Mouse (Mus musculus) neural tube, embryonic 13.5 days (tissue): ENCODE results near the gene Fam234b. TPM values are rescaled to one million over a fixed set of nuclear protein-coding genes. Genes with fewer than 3 reads are reported as not detected.

Source experiments
- ATAC-seq: fragments of 200-750 bp; cut with Nextera tagmentation; 2 replicates; pipeline ENCODE4 v1.8.0; 2017; ENCODE audit warnings: low read depth, mild to moderate bottlenecking, moderate TSS enrichment, moderate library complexity
- H3K27ac ChIP-seq: fragments of 300-500 bp; sonication (generic); replicated peaks from 2 replicates; pipeline ENCODE4 v1.5.1; 2015; ENCODE audit warnings: moderate library complexity, mild to moderate bottlenecking, inconsistent platforms
- H3K27me3 ChIP-seq: fragments of 300-500 bp; sonication (generic); 2 replicates; pipeline ENCODE4 v1.6.1; 2015; ENCODE audit warnings: mild to moderate bottlenecking, inconsistent platforms
- H3K36me3 ChIP-seq: fragments of 300-500 bp; sonication (generic); 2 replicates; pipeline ENCODE4 v1.6.1; 2015; ENCODE audit warnings: mild to moderate bottlenecking, inconsistent platforms
- H3K4me1 ChIP-seq: fragments of 300-500 bp; sonication (generic); replicated peaks from 2 replicates; pipeline ENCODE4 v1.6.1; 2015; ENCODE audit warnings: inconsistent platforms
- H3K4me2 ChIP-seq: fragments of 300-500 bp; sonication (generic); 2 replicates; pipeline ENCODE4 v1.6.1; 2015; ENCODE audit warnings: inconsistent platforms, mild to moderate bottlenecking, moderate library complexity
- H3K4me3 ChIP-seq: fragments of 300-500 bp; sonication (generic); 2 replicates; pipeline ENCODE4 v1.5.1; 2015; ENCODE audit warnings: mild to moderate bottlenecking, inconsistent platforms
- H3K9ac ChIP-seq: fragments of 300-500 bp; sonication (generic); 2 replicates; pipeline ENCODE4 v1.6.1; 2015; ENCODE audit warnings: moderate library complexity, mild to moderate bottlenecking, inconsistent platforms
- H3K9me3 ChIP-seq: fragments of 300-500 bp; sonication (generic); 2 replicates; pipeline ENCODE4 v1.6.1; 2016; ENCODE audit warnings: inconsistent platforms
- WGBS: fragments of 180-500 bp; shearing (Covaris S2); methylation state at CpG from one replicate; pipeline ENCODE4 v1.1.7; 2015; 5-methylcytosine and 5-hydroxymethylcytosine counted together
- polyA plus RNA-seq: library from polyadenylated mRNA; unstranded; fragments of >200 nt; fragmentation: Nextera tagmentation; extraction: Ambion mirVana; gene quantifications from 2 replicates; pipeline ENCODE4 v1.2.1, GENCODE M21; 2015

The Fam234b gene
- polyA plus RNA-seq, 1 experiment from 2014 or later = 82.9 TPM

GRCm38 (mm10) chr6:135254153-135254552, 56.4 kb downstream of the Fam234b start, which contains the start of gene Gsg1:
Gene Gsg1 (minus strand): TSS chr6:135254351.
- Histone ChIP-seq H3K4me3 (no peak within 1 kb of the TSS), H3K27ac (no peak within 1 kb of the TSS), H3K9me3 (peaks cover 5% of the 10 kb centered on the region; the same call in 1 of the 2 replicates), H3K36me3 (no peaks in the 10 kb centered on the region), H3K27me3 (no peaks in the 10 kb centered on the region), H3K4me2 (no peak within 1 kb of the TSS), H3K9ac (no peak within 1 kb of the TSS), H3K4me1 (peaks cover 32% of the 10 kb centered on the region)
- ATAC-seq = no peak
- WGBS = 79% methylated on average over 7 of the region's 7 CpGs

- no peak overlapping the region for H3K4me3 ChIP-seq
- 94% methylated on average over 6 of the region's 6 CpGs for WGBS
- no peaks in the 10 kb centered on the region for H3K36me3 ChIP-seq
- peaks cover 5% of the 10 kb centered on the region; the same call in 1 of the 2 replicates for H3K9me3 ChIP-seq
- no peak overlapping the region for H3K4me2 ChIP-seq
- no peak for ATAC-seq
- no peaks in the 10 kb centered on the region for H3K27me3 ChIP-seq
- H3K27ac ChIP-seq = no peak overlapping the region
- H3K4me1 ChIP-seq = no peaks in the 10 kb centered on the region
- H3K9ac ChIP-seq = no peak overlapping the region
Measured at GRCm38 (mm10) chr6:135260435-135260834, 62.7 kb downstream of the Fam234b start.

- Histone ChIP-seq H3K4me1 (no peaks in the 10 kb centered on the region), H3K36me3 (no peaks in the 10 kb centered on the region), H3K4me2 (no peak overlapping the region), H3K27ac (no peak overlapping the region), H3K27me3 (no peaks in the 10 kb centered on the region), H3K4me3 (no peak overlapping the region), H3K9me3 (peaks cover 5% of the 10 kb centered on the region; the same call in 1 of the 2 replicates), H3K9ac (no peak overlapping the region)
- ATAC-seq = no peak
- 88% methylated on average over 9 of the region's 9 CpGs for WGBS
Measured at GRCm38 (mm10) chr6:135261124-135261523, 63.3 kb downstream of the Fam234b start.

GRCm38 (mm10) chr6:135262565-135262964, 64.8 kb downstream of the Fam234b start:
- 79% methylated on average over 2 of the region's 2 CpGs for WGBS
- no peaks in the 10 kb centered on the region for H3K4me1 ChIP-seq
- no peak overlapping the region for H3K27ac ChIP-seq
- H3K4me2 ChIP-seq = no peak overlapping the region
- no peak overlapping the region for H3K4me3 ChIP-seq
- no peak overlapping the region for H3K9ac ChIP-seq
- H3K36me3 ChIP-seq = no peaks in the 10 kb centered on the region
- no peaks in the 10 kb centered on the region for H3K9me3 ChIP-seq
- H3K27me3 ChIP-seq = no peaks in the 10 kb centered on the region
- no peak for ATAC-seq

GRCm38 (mm10) chr6:135264136-135264535, 66.4 kb downstream of the Fam234b start:
- H3K9me3 ChIP-seq = no peaks in the 10 kb centered on the region
- ATAC-seq = no peak
- no peaks in the 10 kb centered on the region for H3K36me3 ChIP-seq
- H3K4me3 ChIP-seq = no peak overlapping the region
- no peak overlapping the region for H3K27ac ChIP-seq
- no peak overlapping the region for H3K4me2 ChIP-seq
- 96% methylated on average over 6 of the region's 6 CpGs for WGBS
- H3K9ac ChIP-seq = no peak overlapping the region
- no peaks in the 10 kb centered on the region for H3K4me1 ChIP-seq
- no peaks in the 10 kb centered on the region for H3K27me3 ChIP-seq

- H3K9me3 ChIP-seq = no peaks in the 10 kb centered on the region
- no peaks in the 10 kb centered on the region for H3K36me3 ChIP-seq
- no peaks in the 10 kb centered on the region for H3K4me1 ChIP-seq
- H3K27ac ChIP-seq = no peak overlapping the region
- H3K27me3 ChIP-seq = no peaks in the 10 kb centered on the region
- no peak overlapping the region for H3K4me2 ChIP-seq
- WGBS = 97% methylated on average over 1 of the region's 1 CpGs
- H3K4me3 ChIP-seq = no peak overlapping the region
- no peak for ATAC-seq
- no peak overlapping the region for H3K9ac ChIP-seq
Measured at GRCm38 (mm10) chr6:135266056-135266455, 68.3 kb downstream of the Fam234b start.

- Histone ChIP-seq H3K36me3 (no peaks in the 10 kb centered on the region), H3K4me2 (no peak overlapping the region), H3K4me1 (peaks cover 9% of the 10 kb centered on the region), H3K4me3 (no peak overlapping the region), H3K27me3 (no peaks in the 10 kb centered on the region), H3K27ac (no peak overlapping the region), H3K9ac (no peak overlapping the region), H3K9me3 (no peaks in the 10 kb centered on the region)
- WGBS = 81% methylated on average over 3 of the region's 3 CpGs
- ATAC-seq = no peak
Measured at GRCm38 (mm10) chr6:135267221-135267620, 69.4 kb downstream of the Fam234b start.

GRCm38 (mm10) chr6:135268392-135268791, 70.6 kb downstream of the Fam234b start:
- no peak overlapping the region for H3K4me3 ChIP-seq
- no peaks in the 10 kb centered on the region for H3K36me3 ChIP-seq
- H3K4me2 ChIP-seq = no peak overlapping the region
- no peaks in the 10 kb centered on the region for H3K9me3 ChIP-seq
- peaks cover 9% of the 10 kb centered on the region for H3K4me1 ChIP-seq
- H3K9ac ChIP-seq = no peak overlapping the region
- no peak overlapping the region for H3K27ac ChIP-seq
- no peaks in the 10 kb centered on the region for H3K27me3 ChIP-seq
- ATAC-seq = no peak

GRCm38 (mm10) chr6:135269626-135270025, 71.8 kb downstream of the Fam234b start:
- no peak overlapping the region for H3K4me3 ChIP-seq
- peaks cover 9% of the 10 kb centered on the region for H3K4me1 ChIP-seq
- no peak overlapping the region for H3K27ac ChIP-seq
- 48% methylated on average over 6 of the region's 6 CpGs for WGBS
- H3K9me3 ChIP-seq = no peaks in the 10 kb centered on the region
- H3K36me3 ChIP-seq = no peaks in the 10 kb centered on the region
- no peak for ATAC-seq
- no peaks in the 10 kb centered on the region; the same call in 1 of the 2 replicates for H3K27me3 ChIP-seq
- no peak overlapping the region for H3K4me2 ChIP-seq
- H3K9ac ChIP-seq = no peak overlapping the region

GRCm38 (mm10) chr6:135271761-135272160, 74.0 kb downstream of the Fam234b start:
- no peak for ATAC-seq
- Histone ChIP-seq H3K27me3 (no peaks in the 10 kb centered on the region; the same call in 1 of the 2 replicates), H3K4me2 (no peak overlapping the region), H3K27ac (no peak overlapping the region), H3K4me3 (no peak overlapping the region), H3K36me3 (no peaks in the 10 kb centered on the region), H3K9me3 (no peaks in the 10 kb centered on the region), H3K9ac (no peak overlapping the region), H3K4me1 (peaks cover 9% of the 10 kb centered on the region)
- WGBS = 51% methylated on average over 2 of the region's 2 CpGs

GRCm38 (mm10) chr6:135273066-135273465, 75.3 kb downstream of the Fam234b start:
- H3K9me3 ChIP-seq = no peaks in the 10 kb centered on the region
- no peak overlapping the region for H3K4me2 ChIP-seq
- no peak overlapping the region for H3K27ac ChIP-seq
- H3K4me3 ChIP-seq = no peak overlapping the region
- H3K36me3 ChIP-seq = no peaks in the 10 kb centered on the region
- no peak overlapping the region for H3K9ac ChIP-seq
- H3K27me3 ChIP-seq = no peaks in the 10 kb centered on the region; the same call in 1 of the 2 replicates
- peaks cover 9% of the 10 kb centered on the region for H3K4me1 ChIP-seq
- no peak for ATAC-seq
- 91% methylated on average over 6 of the region's 6 CpGs for WGBS

- H3K27me3 ChIP-seq = no peaks in the 10 kb centered on the region; the same call in 1 of the 2 replicates
- no peak for ATAC-seq
- no peak overlapping the region for H3K4me3 ChIP-seq
- H3K9ac ChIP-seq = no peak overlapping the region
- no peak overlapping the region for H3K27ac ChIP-seq
- WGBS = 59% methylated on average over 4 of the region's 4 CpGs
- no peaks in the 10 kb centered on the region for H3K36me3 ChIP-seq
- no peaks in the 10 kb centered on the region for H3K9me3 ChIP-seq
- H3K4me2 ChIP-seq = no peak overlapping the region
- peaks cover 21% of the 10 kb centered on the region for H3K4me1 ChIP-seq
Measured at GRCm38 (mm10) chr6:135275231-135275630, 77.5 kb downstream of the Fam234b start.
